Mouse (Mus musculus) lung, adult 2 months (tissue): ENCODE results near the gene Thada. TPM values are rescaled to one million over a fixed set of nuclear protein-coding genes. Genes with fewer than 3 reads are reported as not detected.

ENCODE experiments used
- DNase-seq: peaks from one replicate; pipeline ENCODE4 v3.0.0; 2022
- H3K4me1 ChIP-seq: fragments of 200-500 bp; 2 replicates; pipeline ENCODE4 v1.6.1; 2011; ENCODE audit warnings: low read length; ENCODE audit not compliant: control insufficient read depth, insufficient read depth
- H3K4me3 ChIP-seq: fragments of 200-500 bp; replicated peaks from 2 replicates; pipeline ENCODE3; 2011; ENCODE audit warnings: low read depth, mild to moderate bottlenecking, control low read depth, low read length; ENCODE audit errors: extremely low read depth
- CTCF ChIP-seq: fragments of 200-500 bp; IDR thresholded peaks from 2 replicates; pipeline ENCODE4 v1.5.1; 2011; ENCODE audit warnings: mild to moderate bottlenecking, low read length, control low read depth; ENCODE audit not compliant: insufficient read depth
- POLR2A ChIP-seq: fragments of 200-500 bp; IDR thresholded peaks from 2 replicates; pipeline ENCODE4 v1.6.1; 2011; ENCODE audit warnings: low read depth, mild to moderate bottlenecking, control low read depth, low read length, borderline replicate concordance; ENCODE audit errors: extremely low read depth
- WGBS: fragments of 180-500 bp; shearing (Covaris S2); methylation state at CpG from one replicate; pipeline ENCODE4 v1.1.7; 2018; 5-methylcytosine and 5-hydroxymethylcytosine counted together
- polyA plus RNA-seq: library from polyadenylated mRNA; depleted of rRNA; stranded (reverse); fragments of >200 nt; gene quantifications from 2 replicates; pipeline ENCODE4 v1.2.3, GENCODE M21; 2012

Thada gene
- polyA plus RNA-seq, 1 experiment = 12.8 TPM

DNA sequence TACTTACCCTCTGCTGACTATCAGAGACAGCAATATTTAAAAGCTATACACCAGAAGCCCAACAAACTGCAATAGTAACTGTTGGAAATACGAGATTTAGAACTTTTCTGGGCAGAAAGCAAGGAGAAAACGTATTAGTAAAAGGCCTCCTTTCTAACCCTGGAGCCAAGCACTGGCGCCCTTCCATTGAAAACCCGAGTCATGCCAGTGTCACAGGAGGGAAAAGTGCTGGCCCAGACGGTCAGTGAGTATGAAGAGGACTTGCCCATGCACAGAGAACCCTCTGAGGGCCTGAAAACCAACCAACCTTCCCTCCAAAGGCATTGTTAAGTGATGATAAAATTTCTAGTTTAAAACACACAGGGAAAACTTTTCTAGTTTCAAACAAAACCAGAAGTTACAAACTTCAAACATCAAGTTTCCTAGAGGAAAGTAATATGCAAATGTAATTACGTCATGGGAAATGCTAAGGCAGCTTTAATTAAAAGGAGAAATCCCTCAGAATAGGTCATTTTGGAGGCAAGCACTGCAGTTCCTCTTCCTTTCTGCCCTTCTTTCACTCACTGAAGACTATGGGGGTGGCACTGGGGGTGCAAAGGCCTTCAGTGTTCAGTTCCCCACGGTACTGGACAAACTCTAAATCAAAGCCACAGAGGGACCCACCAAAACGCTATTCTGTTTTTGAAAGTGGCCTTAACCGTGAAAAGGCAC is 100.8 kb downstream of the Thada start:
- Histone ChIP-seq H3K4me1 (peaks cover 14% of the 10 kb centered on the region), H3K4me3 (no peak overlapping the region)
- DNase-seq = no peak
- WGBS = 55% methylated on average over 9 of the region's 9 CpGs
- TF ChIP-seq POLR2A = no peak
- no peak for TF ChIP-seq CTCF

- TF ChIP-seq CTCF (no peak), POLR2A (no peak)
- no peak for DNase-seq
- Histone ChIP-seq H3K4me1 (peaks cover 14% of the 10 kb centered on the region), H3K4me3 (no peak overlapping the region)
- WGBS = 32% methylated on average over 2 of the region's 2 CpGs
Observed at GRCm38 (mm10) chr17:84363444-84363843, 102.6 kb downstream of the Thada start.

GRCm38 (mm10) chr17:84362581-84363286 is 103.3 kb downstream of the Thada start:
- no peak for DNase-seq
- H3K4me3 ChIP-seq = no peak overlapping the region
- TF ChIP-seq CTCF (no peak), POLR2A (no peak)
- peaks cover 12% of the 10 kb centered on the region for H3K4me1 ChIP-seq
- 63% methylated on average over 13 of the region's 13 CpGs for WGBS

DNA sequence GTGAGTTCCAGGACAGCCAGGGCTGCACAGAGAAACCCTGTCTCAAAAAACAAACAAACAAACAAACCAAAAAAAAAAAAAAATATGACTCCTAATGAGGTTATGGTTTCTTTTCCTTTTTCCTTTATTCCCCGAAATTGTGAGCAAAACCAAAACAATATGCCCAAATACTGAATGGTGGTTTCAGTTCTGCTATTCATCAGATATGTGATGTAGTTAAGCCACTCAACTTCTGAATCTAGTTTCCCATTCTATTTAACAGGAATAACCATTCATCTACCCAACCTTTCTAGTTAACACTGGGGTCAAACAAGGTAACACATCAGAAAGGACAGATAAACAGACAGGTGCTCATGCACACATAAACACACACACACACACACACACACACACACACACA is 105.0 kb downstream of the Thada start:
- WGBS = 70% methylated on average over 1 of the region's 1 CpGs
- TF ChIP-seq POLR2A (no peak), CTCF (no peak)
- Histone ChIP-seq H3K4me3 (no peak overlapping the region), H3K4me1 (peaks cover 10% of the 10 kb centered on the region)
- no peak for DNase-seq

- 88% methylated on average over 7 of the region's 7 CpGs for WGBS
- H3K4me3 ChIP-seq = no peak overlapping the region
- DNase-seq = no peak
- H3K4me1 ChIP-seq = peaks cover 3% of the 10 kb centered on the region
- TF ChIP-seq CTCF (no peak), POLR2A (no peak)
Observed at GRCm38 (mm10) chr17:84359810-84360209, 106.2 kb downstream of the Thada start.

- no peak for TF ChIP-seq CTCF
- TF ChIP-seq POLR2A = no peak
- peaks cover 3% of the 10 kb centered on the region for H3K4me1 ChIP-seq
- no peak overlapping the region for H3K4me3 ChIP-seq
- no peak for DNase-seq
- 91% methylated on average over 10 of the region's 10 CpGs for WGBS
Observed at GRCm38 (mm10) chr17:84358951-84359644, 106.9 kb downstream of the Thada start.

DNA sequence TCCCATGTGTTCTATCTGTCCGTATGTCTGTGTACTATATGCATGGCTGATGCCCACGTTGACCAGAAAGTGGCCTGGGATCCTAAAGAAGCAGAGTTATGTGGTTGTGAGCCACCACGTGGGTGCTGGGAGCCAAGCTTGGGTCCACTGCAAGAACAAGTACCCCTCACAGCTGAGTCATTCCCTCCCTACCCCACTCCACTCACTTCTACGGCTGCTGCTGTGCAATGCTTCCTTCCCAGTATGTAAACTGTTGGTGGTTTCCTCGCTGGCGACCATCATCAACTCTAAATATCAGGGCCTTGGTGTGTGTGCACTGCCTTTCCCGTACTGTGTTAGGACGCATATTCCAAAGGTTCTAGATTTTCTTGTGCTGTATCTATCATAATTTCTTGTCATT is 108.2 kb downstream of the Thada start:
- Histone ChIP-seq H3K4me1 (peaks cover 4% of the 10 kb centered on the region; the same call in 1 of the 2 replicates), H3K4me3 (no peak overlapping the region)
- no peak for DNase-seq
- no peak for TF ChIP-seq POLR2A
- TF ChIP-seq CTCF = no peak
- WGBS = 87% methylated on average over 8 of the region's 8 CpGs

DNA sequence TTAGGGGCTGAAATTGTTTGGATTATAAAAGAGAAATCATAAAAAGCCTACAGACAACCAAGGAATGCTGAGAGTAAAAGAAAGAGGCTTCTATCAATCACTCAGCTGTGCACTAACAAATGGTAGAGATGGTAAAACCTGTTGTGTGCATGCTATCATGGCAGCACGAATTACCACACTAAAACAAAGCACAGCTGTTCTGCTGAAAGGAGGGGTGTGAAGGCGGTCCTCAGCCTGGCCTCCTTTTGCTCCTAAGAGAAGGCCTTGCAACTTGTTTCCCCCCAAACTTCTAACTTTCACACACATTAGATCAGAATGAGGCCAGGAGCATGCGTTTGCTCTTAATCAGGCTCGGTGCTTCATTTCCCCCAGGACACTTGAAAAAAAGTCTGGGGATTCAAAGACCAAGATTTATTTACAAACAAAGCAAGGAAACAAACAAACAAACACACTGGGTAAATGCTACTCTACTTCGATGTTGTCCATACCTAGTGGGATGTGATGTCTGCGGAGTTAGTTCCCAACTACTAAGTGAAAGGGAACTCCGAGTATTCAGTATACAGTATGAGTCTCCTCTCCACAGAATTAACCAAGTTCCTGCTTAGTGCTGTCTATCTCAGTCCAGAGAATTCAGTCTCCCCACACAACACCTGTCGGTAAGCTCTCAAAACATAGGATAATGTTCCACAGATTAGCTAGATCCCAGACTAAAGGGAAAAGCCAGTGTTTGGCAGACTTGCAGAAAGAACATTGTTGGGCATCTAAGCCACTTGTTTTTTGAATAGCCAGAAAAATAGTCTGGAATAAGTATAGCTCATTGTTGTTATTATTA is 109.7 kb downstream of the Thada start:
- DNase-seq = no peak
- peaks cover 6% of the 10 kb centered on the region; the same call in 1 of the 2 replicates for H3K4me1 ChIP-seq
- WGBS = 86% methylated on average over 8 of the region's 8 CpGs
- TF ChIP-seq POLR2A = no peak
- no peak for TF ChIP-seq CTCF
- H3K4me3 ChIP-seq = no peak overlapping the region

DNA sequence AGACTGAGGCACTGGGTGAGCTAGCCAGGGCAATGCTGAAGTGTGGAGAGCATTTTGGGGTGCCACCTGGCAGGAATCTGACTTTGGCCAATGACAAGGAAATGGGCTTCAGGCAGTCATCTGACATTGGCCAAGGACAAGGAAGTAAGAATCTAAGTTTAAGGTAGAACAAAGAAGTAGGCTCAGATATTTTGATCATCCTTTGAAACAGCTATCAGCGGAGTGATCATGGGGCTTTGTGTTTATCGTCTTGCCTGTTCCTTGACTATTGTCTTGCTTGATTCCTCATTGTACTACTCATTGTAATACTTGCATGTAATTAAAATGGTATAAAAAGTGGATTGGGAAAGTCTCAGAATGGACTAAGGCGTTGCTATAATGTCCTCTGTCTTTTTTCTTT is 111.0 kb downstream of the Thada start:
- Histone ChIP-seq H3K4me1 (peaks cover 6% of the 10 kb centered on the region; the same call in 1 of the 2 replicates), H3K4me3 (no peak overlapping the region)
- WGBS = 82% methylated on average over 3 of the region's 3 CpGs
- TF ChIP-seq CTCF = no peak
- no peak for TF ChIP-seq POLR2A
- DNase-seq = no peak
